Mouse (Mus musculus): ENCODE results near the gene Sgip1. TPM values are rescaled to one million over a fixed set of nuclear protein-coding genes. Genes with fewer than 3 reads are reported as not detected.

Sgip1 gene
- polyA plus RNA-seq, 1 experiment = 71.8 TPM

- 78% methylated on average over 5 of the region's 5 CpGs for WGBS
- Histone ChIP-seq H3K27ac (ENCODE audit: insufficient read depth, low read length) (no peak overlapping the region), H3K4me1 (ENCODE audit: control insufficient read depth, insufficient read depth, low read length) (no peaks in the 10 kb centered on the region), H3K27me3 (ENCODE audit: control insufficient read depth, insufficient read depth, low read length) (no peaks in the 10 kb centered on the region), H3K4me3 (replicated peaks; ENCODE audit: insufficient read depth, low read depth, low read length) (no peak overlapping the region)
- TF ChIP-seq CTCF (IDR thresholded peaks at IDR 0.05; ENCODE audit: borderline replicate concordance, insufficient read depth, low read depth, low read length) (no peak), POLR2A (IDR thresholded peaks at IDR 0.05; ENCODE audit: borderline replicate concordance, insufficient read depth, low read length) (no peak)
- no peak for DNase-seq
Observed at GRCm38 (mm10) chr4:102913700-102914327, 172.7 kb downstream of the Sgip1 start.

GRCm38 (mm10) chr4:102918191-102918590 is 177.1 kb downstream of the Sgip1 start:
- no peak overlapping the region for H3K4me3 ChIP-seq (replicated peaks; ENCODE audit: insufficient read depth, low read depth, low read length)
- WGBS = 98% methylated on average over 1 of the region's 1 CpGs
- H3K27me3 ChIP-seq (ENCODE audit: control insufficient read depth, insufficient read depth, low read length) = no peaks in the 10 kb centered on the region
- DNase-seq = no peak
- TF ChIP-seq POLR2A (IDR thresholded peaks at IDR 0.05; ENCODE audit: borderline replicate concordance, insufficient read depth, low read length) (no peak), CTCF (IDR thresholded peaks at IDR 0.05; ENCODE audit: borderline replicate concordance, insufficient read depth, low read depth, low read length) (no peak)
- no peak overlapping the region for H3K27ac ChIP-seq (ENCODE audit: insufficient read depth, low read length)
- H3K4me1 ChIP-seq (ENCODE audit: control insufficient read depth, insufficient read depth, low read length) = no peaks in the 10 kb centered on the region

DNA sequence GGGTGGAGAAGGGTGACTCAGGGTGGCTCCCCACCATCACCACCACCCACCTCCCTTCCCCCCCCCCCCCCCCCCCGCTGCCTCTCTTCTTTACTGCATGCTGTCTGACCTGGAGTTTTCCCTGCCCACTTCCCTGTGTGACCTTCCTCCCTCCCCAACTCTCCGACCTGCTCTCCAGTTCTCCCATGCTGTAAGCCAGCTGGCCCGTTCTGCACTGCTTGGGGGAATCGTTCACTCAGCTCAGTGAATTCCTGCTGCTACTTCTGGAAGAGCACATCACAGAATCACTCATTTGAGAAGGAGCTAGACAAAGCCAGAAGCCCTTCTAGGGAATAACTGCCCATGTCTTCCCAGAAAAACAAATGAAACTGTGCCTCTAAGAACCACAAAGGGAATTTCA is 188.4 kb downstream of the Sgip1 start:
- H3K4me3 ChIP-seq (replicated peaks; ENCODE audit: insufficient read depth, low read depth, low read length) = no peak overlapping the region
- WGBS = 6% methylated on average over 3 of the region's 4 CpGs
- H3K27me3 ChIP-seq (ENCODE audit: control insufficient read depth, insufficient read depth, low read length) = no peaks in the 10 kb centered on the region
- H3K4me1 ChIP-seq (ENCODE audit: control insufficient read depth, insufficient read depth, low read length) = no peaks in the 10 kb centered on the region
- no peak overlapping the region for H3K27ac ChIP-seq (ENCODE audit: insufficient read depth, low read length)
- peak in 1 of 2 experiments; percentile 17 for DNase-seq
- no peak for TF ChIP-seq CTCF (IDR thresholded peaks at IDR 0.05; ENCODE audit: borderline replicate concordance, insufficient read depth, low read depth, low read length)
- no peak for TF ChIP-seq POLR2A (IDR thresholded peaks at IDR 0.05; ENCODE audit: borderline replicate concordance, insufficient read depth, low read length)

DNA sequence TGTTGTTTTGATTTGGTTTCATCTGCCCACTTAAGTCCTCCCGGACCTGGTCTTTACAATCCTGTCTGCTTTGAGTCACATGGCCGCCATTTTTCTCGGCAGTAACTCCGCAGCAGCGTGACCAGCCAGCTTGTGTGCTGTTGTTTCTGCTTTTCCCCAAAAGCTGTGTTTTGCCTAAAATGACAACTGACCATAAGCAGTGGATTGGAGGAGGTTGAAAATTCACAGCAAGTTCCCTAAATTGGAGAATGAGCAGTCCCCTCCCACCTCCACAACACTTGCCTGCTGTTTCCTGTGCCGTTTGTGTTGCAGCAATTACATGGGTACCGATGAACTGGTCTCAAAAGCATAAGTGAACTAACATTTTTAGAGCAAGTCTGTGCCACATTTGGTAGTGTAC is 189.6 kb downstream of the Sgip1 start:
- 85% methylated on average over 7 of the region's 7 CpGs for WGBS
- no peak for DNase-seq

DNA sequence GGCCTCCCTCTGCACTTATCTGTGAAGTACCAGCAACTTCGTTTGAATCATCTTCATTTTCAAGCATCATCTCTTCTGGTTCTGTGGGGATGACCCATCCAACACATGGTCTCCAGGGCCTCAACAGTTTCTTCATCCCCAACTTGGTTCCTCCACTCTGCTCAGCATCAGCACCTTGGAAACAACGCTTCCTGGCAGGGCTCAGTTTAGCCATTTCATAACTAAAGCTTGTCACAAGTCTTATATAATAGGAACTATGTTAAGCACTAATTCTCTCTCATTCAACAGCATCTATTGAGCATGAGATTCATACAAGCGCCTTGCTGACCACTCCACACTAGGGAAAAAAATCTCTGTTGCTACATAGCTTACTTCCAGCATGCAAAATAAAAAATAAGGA is 199.2 kb downstream of the Sgip1 start:
- no peak for DNase-seq
- Histone ChIP-seq H3K4me1 (ENCODE audit: control insufficient read depth, insufficient read depth, low read length) (no peaks in the 10 kb centered on the region), H3K27ac (ENCODE audit: insufficient read depth, low read length) (no peak overlapping the region), H3K4me3 (replicated peaks; ENCODE audit: insufficient read depth, low read depth, low read length) (no peak overlapping the region), H3K27me3 (ENCODE audit: control insufficient read depth, insufficient read depth, low read length) (no peaks in the 10 kb centered on the region)
- TF ChIP-seq POLR2A (IDR thresholded peaks at IDR 0.05; ENCODE audit: borderline replicate concordance, insufficient read depth, low read length) (no peak), CTCF (IDR thresholded peaks at IDR 0.05; ENCODE audit: borderline replicate concordance, insufficient read depth, low read depth, low read length) (no peak)
- WGBS = 75% methylated on average over 3 of the region's 3 CpGs

More for the DNA sequence above, 189.6 kb downstream of the Sgip1 start:
- Histone ChIP-seq H3K4me3 (replicated peaks; ENCODE audit: insufficient read depth, low read depth, low read length) (no peak overlapping the region), H3K27ac (ENCODE audit: insufficient read depth, low read length) (no peak overlapping the region), H3K27me3 (ENCODE audit: control insufficient read depth, insufficient read depth, low read length) (no peaks in the 10 kb centered on the region), H3K4me1 (ENCODE audit: control insufficient read depth, insufficient read depth, low read length) (no peaks in the 10 kb centered on the region)
- TF ChIP-seq CTCF (IDR thresholded peaks at IDR 0.05; ENCODE audit: borderline replicate concordance, insufficient read depth, low read depth, low read length) = no peak
- no peak for TF ChIP-seq POLR2A (IDR thresholded peaks at IDR 0.05; ENCODE audit: borderline replicate concordance, insufficient read depth, low read length)

DNA sequence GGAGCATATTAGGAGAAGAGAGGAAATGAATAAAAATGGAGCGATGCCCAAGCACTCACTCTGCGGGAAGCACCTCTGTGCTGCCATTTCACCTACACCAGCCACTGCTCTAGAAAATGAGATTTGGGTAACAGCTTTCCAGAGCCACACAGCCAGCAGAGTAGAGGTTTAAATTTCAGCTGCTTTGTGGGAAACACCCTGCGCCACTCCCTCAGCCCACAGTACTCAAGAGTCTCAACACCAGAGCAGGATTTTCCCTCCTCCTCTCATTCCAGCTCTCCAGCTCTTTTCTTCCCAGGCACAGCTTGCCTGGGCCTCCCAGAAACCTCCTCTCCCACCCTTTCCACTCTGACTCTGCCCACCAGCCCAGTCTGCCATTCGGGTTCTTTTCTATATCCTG is 199.6 kb downstream of the Sgip1 start:
- Histone ChIP-seq H3K27me3 (ENCODE audit: control insufficient read depth, insufficient read depth, low read length) (no peaks in the 10 kb centered on the region), H3K27ac (ENCODE audit: insufficient read depth, low read length) (no peak overlapping the region), H3K4me1 (ENCODE audit: control insufficient read depth, insufficient read depth, low read length) (no peaks in the 10 kb centered on the region), H3K4me3 (replicated peaks; ENCODE audit: insufficient read depth, low read depth, low read length) (no peak overlapping the region)
- DNase-seq = no peak
- TF ChIP-seq CTCF (IDR thresholded peaks at IDR 0.05; ENCODE audit: borderline replicate concordance, insufficient read depth, low read depth, low read length) = no peak
- no peak for TF ChIP-seq POLR2A (IDR thresholded peaks at IDR 0.05; ENCODE audit: borderline replicate concordance, insufficient read depth, low read length)
- WGBS = 90% methylated on average over 4 of the region's 4 CpGs

GRCm38 (mm10) chr4:102944325-102944724 is 203.2 kb downstream of the Sgip1 start:
- Histone ChIP-seq H3K27me3 (ENCODE audit: control insufficient read depth, insufficient read depth, low read length) (no peaks in the 10 kb centered on the region), H3K4me3 (replicated peaks; ENCODE audit: insufficient read depth, low read depth, low read length) (no peak overlapping the region), H3K27ac (ENCODE audit: insufficient read depth, low read length) (no peak overlapping the region), H3K4me1 (ENCODE audit: control insufficient read depth, insufficient read depth, low read length) (no peaks in the 10 kb centered on the region)
- 88% methylated on average over 6 of the region's 6 CpGs for WGBS
- no peak for TF ChIP-seq CTCF (IDR thresholded peaks at IDR 0.05; ENCODE audit: borderline replicate concordance, insufficient read depth, low read depth, low read length)
- no peak for TF ChIP-seq POLR2A (IDR thresholded peaks at IDR 0.05; ENCODE audit: borderline replicate concordance, insufficient read depth, low read length)
- no peak for DNase-seq

DNA sequence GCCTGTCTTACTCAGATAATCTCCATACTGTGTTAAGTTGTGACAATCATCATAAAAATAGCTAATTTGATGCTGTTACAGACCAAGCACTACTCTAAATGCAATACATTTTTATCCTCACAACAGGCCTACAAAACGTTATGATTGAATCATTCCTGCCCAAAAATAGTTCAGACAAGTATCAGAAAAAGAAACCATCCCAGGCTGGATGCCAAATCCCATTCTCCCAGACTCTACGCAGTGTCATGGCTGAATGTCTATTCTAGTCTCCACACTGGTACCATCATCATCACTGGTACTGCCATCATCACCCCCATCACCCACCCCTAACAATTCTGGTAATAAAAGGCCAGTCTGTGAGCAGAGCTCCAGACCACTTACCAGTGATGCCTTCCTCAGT is 211.4 kb downstream of the Sgip1 start:
- no peak for DNase-seq
- Histone ChIP-seq H3K4me3 (replicated peaks; ENCODE audit: insufficient read depth, low read depth, low read length) (no peak overlapping the region), H3K27me3 (ENCODE audit: control insufficient read depth, insufficient read depth, low read length) (no peaks in the 10 kb centered on the region), H3K4me1 (ENCODE audit: control insufficient read depth, insufficient read depth, low read length) (no peaks in the 10 kb centered on the region), H3K27ac (ENCODE audit: insufficient read depth, low read length) (no peak overlapping the region)
- TF ChIP-seq POLR2A (IDR thresholded peaks at IDR 0.05; ENCODE audit: borderline replicate concordance, insufficient read depth, low read length) = no peak
- no peak for TF ChIP-seq CTCF (IDR thresholded peaks at IDR 0.05; ENCODE audit: borderline replicate concordance, insufficient read depth, low read depth, low read length)
- 52% methylated on average over 2 of the region's 2 CpGs for WGBS
